Comparison of ENCODE assay signal across 9 mouse cellular contexts in genomic region chr2:27687973-27688372, GRCm38 (mm10). TPM values are rescaled to one million over a fixed set of nuclear protein-coding genes. Genes with fewer than 3 reads are reported as not detected.
DNase-seq lines count a peak whose midpoint lies in the region; ATAC-seq lines count a peak whose summit lies in the region.
"Had no signal": no experiment of that assay in that cellular context is flagged by ENCODE, and none has a peak within 500 bp of the region (broad histone marks: within the 10 kb centered on the region; RNA-seq: fewer than 3 reads in every experiment).

No protein-coding gene starts in this region.

- peaks cover 79 to 94% of the 10 kb centered on the region in 2 experiments for H3K4me1 ChIP-seq in heart, embryonic 14.5 days (ENCODE audit: control insufficient read depth in 2 of 2, insufficient read depth in 2 of 2, low read length in 2 of 2)
- peaks cover 37% of the 10 kb centered on the region for H3K4me1 ChIP-seq in liver, embryonic 16.5 days (ENCODE audit: control insufficient read depth, low read depth, low read length)
- H3K4me1 ChIP-seq in forebrain, embryonic 13.5 days: peaks cover 20% of the 10 kb centered on the region

- peak overlapping the region in 1 of 2 experiments; percentile 30; a peak in 1 of 4 replicates for H3K27ac ChIP-seq in heart, embryonic 14.5 days (replicated peaks in 1 of 2; ENCODE audit: control insufficient read depth in 1 of 2, insufficient read depth in 1 of 2, low read depth in 2 of 2, low read length in 2 of 2)
- H3K27ac ChIP-seq in liver, embryonic 16.5 days (ENCODE audit: low read length): no peak overlapping the region
- no peak overlapping the region for H3K27ac ChIP-seq in forebrain, embryonic 13.5 days
- H3K27ac ChIP-seq: midbrain, embryonic 15.5 days had no signal

- 0 out of 2 replicates have a peak overlapping the region, but pooled peaks have one; percentile 23 for H3K9ac ChIP-seq in heart, embryonic 14.5 days (ENCODE audit: low read length)
- H3K9ac ChIP-seq in liver, embryonic 16.5 days (ENCODE audit: low read depth, low read length): no peak overlapping the region
- H3K9ac ChIP-seq in forebrain, embryonic 13.5 days: no peak overlapping the region
- H3K9ac ChIP-seq: midbrain, embryonic 15.5 days had no signal

- no peaks in the 10 kb centered on the region for H3K9me3 ChIP-seq in heart, embryonic 14.5 days (ENCODE audit: control insufficient read depth, low read length)
- no peaks in the 10 kb centered on the region for H3K9me3 ChIP-seq in liver, embryonic 16.5 days (replicated peaks; ENCODE audit: control insufficient read depth, low read length)
- H3K9me3 ChIP-seq in forebrain, embryonic 13.5 days (replicated peaks): no peaks in the 10 kb centered on the region
- H3K9me3 ChIP-seq: midbrain, embryonic 15.5 days had no signal

- DNase-seq in adrenal gland, adult 2 months: peak; percentile 61
- no peak for DNase-seq in adrenal gland, postnatal 4 days (ENCODE audit: low spot score in 2 of 2)
- DNase-seq in adrenal gland, adult 8-10 months: peak; percentile 41
- DNase-seq in urinary bladder, adult 18-20 months (ENCODE audit: low spot score in 2 of 2): no peak
- DNase-seq in MN1 (ENCODE audit: low spot score): no peak

- H3K4me3 ChIP-seq in heart, embryonic 14.5 days (ENCODE audit: control insufficient read depth in 1 of 2, insufficient read depth in 1 of 2, low read depth in 1 of 2, low read length in 2 of 2): no peak overlapping the region
- no peak overlapping the region for H3K4me3 ChIP-seq in liver, embryonic 16.5 days (ENCODE audit: low read depth, low read length)
- H3K4me3 ChIP-seq in forebrain, embryonic 13.5 days: no peak overlapping the region
- H3K4me3 ChIP-seq: midbrain, embryonic 15.5 days had no signal

- 56% methylated on average over 5 of the region's 5 CpGs for WGBS in heart, embryonic 14.5 days
- WGBS in liver, embryonic 16.5 days (ENCODE audit: insufficient replicate concordance): 25% methylated on average over 5 of the region's 5 CpGs
- 86% methylated on average over 5 of the region's 5 CpGs for WGBS in forebrain, embryonic 13.5 days

- no peaks in the 10 kb centered on the region for H3K27me3 ChIP-seq in heart, embryonic 14.5 days (ENCODE audit: control insufficient read depth, insufficient read depth, low read length)
- H3K27me3 ChIP-seq in liver, embryonic 16.5 days (ENCODE audit: control insufficient read depth, insufficient read depth, low read depth, low read length): no peaks in the 10 kb centered on the region
- H3K27me3 ChIP-seq in forebrain, embryonic 13.5 days: no peaks in the 10 kb centered on the region
- H3K27me3 ChIP-seq: midbrain, embryonic 15.5 days had no signal

- H3K36me3 ChIP-seq in heart, embryonic 14.5 days (ENCODE audit: control insufficient read depth, insufficient read depth, low read length): no peaks in the 10 kb centered on the region
- no peaks in the 10 kb centered on the region for H3K36me3 ChIP-seq in liver, embryonic 16.5 days (ENCODE audit: control insufficient read depth, insufficient read depth)
- no peaks in the 10 kb centered on the region for H3K36me3 ChIP-seq in forebrain, embryonic 13.5 days (ENCODE audit: poor library complexity, severe bottlenecking)
- H3K36me3 ChIP-seq: midbrain, embryonic 15.5 days had no signal

- no peak overlapping the region; the same call in 1 of the 2 replicates for H3K4me2 ChIP-seq in heart, embryonic 14.5 days (ENCODE audit: low read length)
- no peak overlapping the region for H3K4me2 ChIP-seq in liver, embryonic 16.5 days (ENCODE audit: low read depth, low read length)
- H3K4me2 ChIP-seq in forebrain, embryonic 13.5 days: no peak overlapping the region
- H3K4me2 ChIP-seq: midbrain, embryonic 15.5 days had no signal

- ATAC-seq in heart, embryonic 14.5 days (ENCODE audit: insufficient number of reproducible peaks, insufficient read depth, low FRiP score, low read depth): no peak
- ATAC-seq in liver, embryonic 16.5 days (ENCODE audit: low read depth): peak; percentile 41
- ATAC-seq in forebrain, embryonic 13.5 days: no peak
- ATAC-seq: midbrain, embryonic 15.5 days had no signal

RNA-seq across cellular contexts. Expression of gene Rxra, which starts 11.7 kb away (rescaled TPM):
- total RNA-seq in adrenal gland, adult 2 months (2021): 10 to 100 TPM; 59.4 to 71.6 TPM
- 84.5 and 90.5 TPM in 2 replicates for polyA plus RNA-seq in adrenal gland, adult 2 months (2012; rRNA removed)
- 10 to 100 TPM; 58.4 to 59.3 TPM for total RNA-seq in adrenal gland, postnatal 4 days (2021)
- total RNA-seq in adrenal gland, adult 8-10 months (2022): 10 to 100 TPM; 51.3 to 64.4 (median 56.7) TPM
- 5.2 and 5.7 TPM in 2 replicates for polyA plus RNA-seq in heart, embryonic 14.5 days (2014; fragmentation: Nextera tagmentation; extraction: Ambion mirVana)
- polyA plus RNA-seq in liver, embryonic 16.5 days (2015; fragmentation: Nextera tagmentation; extraction: Ambion mirVana): 4.9 and 5.5 TPM in 2 replicates
- polyA plus RNA-seq in forebrain, embryonic 13.5 days (2015; fragmentation: Nextera tagmentation; extraction: Ambion mirVana): 4.3 and 4.9 TPM in 2 replicates

Comparison
In these comparisons a context has a peak if more than half of its experiments do, and no peak if none do; other contexts are left out.
1. DNase-seq: peak in adrenal gland, adult 2 months (single experiment) and adrenal gland, adult 8-10 months (single experiment); none in adrenal gland, postnatal 4 days (0 of 2), urinary bladder, adult 18-20 months (0 of 2) and MN1 (single experiment).
2. RNA of gene Rxra, which starts 11.7 kb away (polyA plus RNA-seq): 84.5 to 90.5 TPM in adrenal gland, adult 2 months; 4.9 to 5.5 TPM in liver, embryonic 16.5 days, 5.2 to 5.7 TPM in heart, embryonic 14.5 days and 4.3 to 4.9 TPM in forebrain, embryonic 13.5 days; every median in the first group is over 10 times any median in the second.